Mouse (Mus musculus) hematopoietic stem cell, adult 5-6 weeks (primary cell): ENCODE data around the gene Marc1. TPM values are rescaled to one million over a fixed set of nuclear protein-coding genes. Genes with fewer than 3 reads are reported as not detected.

Experiments
- total RNA-seq: library from RNA; stranded (forward); fragments of 172-1452, 232-1000 nt; gene quantifications from 2 replicates; pipeline ENCODE4 v1.2.3, GENCODE M21; 2017

Marc1 gene
- total RNA-seq, 1 experiment from 2014 or later: not detected

Other genes starting within 250 kb of the Marc1 start
- gene Hlx, start 78.7 kb downstream of the Marc1 start, total RNA-seq: 8.3 and 8.6 TPM in 2 replicates
- 66.2 and 74.8 TPM in 2 replicates for gene Marc2, start 35.1 kb upstream of the Marc1 start, total RNA-seq
- gene C130074G19Rik, start 71.9 kb upstream of the Marc1 start, total RNA-seq: 0.10 TPM in 1 of 2 replicates, not detected in the other
- not detected in 2 replicates for gene Mark1, start 188.3 kb upstream of the Marc1 start, total RNA-seq